Mouse (Mus musculus) lung, postnatal 14 days (tissue): ENCODE results near the gene Gm14406.
"Not testable (repeated sequence)": the region's sequence is repeated elsewhere in the genome, so short reads cannot be mapped to it uniquely, and the experiment has no call there.

ENCODE experiments used
- DNase-seq: peaks from one replicate; pipeline ENCODE4 v3.0.0; 2021

Gm14406 gene

GRCm38 (mm10) chr2:177577998-177578397 lies at the start of gene Gm14406:
Gm14406 (minus strand) TSS chr2:177578210.
- DNase-seq: not testable (repeated sequence)

- not testable (repeated sequence) for DNase-seq
Observed at GRCm38 (mm10) chr2:177575141-177575540, 2.9 kb downstream of the Gm14406 start.

GRCm38 (mm10) chr2:177559365-177559764 lies 18.6 kb downstream of the Gm14406 start:
- DNase-seq: not testable (repeated sequence)

- DNase-seq: not testable (repeated sequence)
Observed at GRCm38 (mm10) chr2:177555261-177555660, 22.7 kb downstream of the Gm14406 start.

GRCm38 (mm10) chr2:177537717-177538116 lies 40.3 kb downstream of the Gm14406 start:
- DNase-seq: not testable (repeated sequence)

- not testable (repeated sequence) for DNase-seq
Observed at GRCm38 (mm10) chr2:177537141-177537540, 40.9 kb downstream of the Gm14406 start.

GRCm38 (mm10) chr2:177535876-177536275 lies 42.1 kb downstream of the Gm14406 start:
- no peak for DNase-seq

- DNase-seq: not testable (repeated sequence)
Observed at GRCm38 (mm10) chr2:177524171-177524570, 53.8 kb downstream of the Gm14406 start.

GRCm38 (mm10) chr2:177523674-177524073 lies 54.3 kb downstream of the Gm14406 start:
- not testable (repeated sequence) for DNase-seq

- DNase-seq: no peak
Observed at GRCm38 (mm10) chr2:177523061-177523460, 54.9 kb downstream of the Gm14406 start.

GRCm38 (mm10) chr2:177520035-177520434 lies 58.0 kb downstream of the Gm14406 start:
- DNase-seq: no peak
